Mouse (Mus musculus) monocyte, adult 5-6 weeks (primary cell): ENCODE results near the gene Sphk2. TPM values are rescaled to one million over a fixed set of nuclear protein-coding genes. Genes with fewer than 3 reads are reported as not detected.

Experiments used
- ATAC-seq: fragments of 153-309, 156-312 bp; replicated peaks from 2 replicates; pipeline ENCODE4 v1.8.0; 2017; ENCODE audit warnings: mild to moderate bottlenecking; ENCODE audit not compliant: low TSS enrichment, insufficient number of reproducible peaks, severe bottlenecking, poor library complexity, low FRiP score
- total RNA-seq: library from RNA; stranded (forward); fragments of 200-1000, 200-491, 200-594 nt; gene quantifications from 3 replicates; pipeline ENCODE4 v1.2.3, GENCODE M21; 2017

The Sphk2 gene
- total RNA-seq, 1 experiment from 2014 or later = 11.5 TPM

DNA sequence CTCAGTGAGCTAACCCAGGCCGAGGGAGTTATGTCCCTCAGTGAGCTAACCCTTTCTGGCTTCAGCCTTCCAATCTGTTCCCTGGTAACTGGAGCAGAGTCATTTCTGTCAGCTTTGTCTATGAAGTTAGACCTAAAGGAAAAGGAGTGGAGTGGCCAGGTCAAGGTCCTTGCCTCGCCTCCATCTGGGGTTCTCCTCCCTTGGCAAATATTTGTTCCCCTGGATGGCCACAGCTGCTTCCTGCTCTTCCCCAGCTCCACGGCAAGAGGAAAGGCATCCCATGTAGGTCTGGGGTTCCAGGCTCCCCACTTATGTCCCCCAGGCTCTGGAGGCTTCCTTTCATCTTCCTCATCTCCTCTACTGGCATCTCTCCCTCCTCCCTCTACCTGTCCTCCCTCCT lies 9.8 kb upstream of the Sphk2 start:
- no peak for ATAC-seq

GRCm38 (mm10) chr7:45726419-45726818 lies 8.6 kb upstream of the Sphk2 start:
- ATAC-seq = no peak

DNA sequence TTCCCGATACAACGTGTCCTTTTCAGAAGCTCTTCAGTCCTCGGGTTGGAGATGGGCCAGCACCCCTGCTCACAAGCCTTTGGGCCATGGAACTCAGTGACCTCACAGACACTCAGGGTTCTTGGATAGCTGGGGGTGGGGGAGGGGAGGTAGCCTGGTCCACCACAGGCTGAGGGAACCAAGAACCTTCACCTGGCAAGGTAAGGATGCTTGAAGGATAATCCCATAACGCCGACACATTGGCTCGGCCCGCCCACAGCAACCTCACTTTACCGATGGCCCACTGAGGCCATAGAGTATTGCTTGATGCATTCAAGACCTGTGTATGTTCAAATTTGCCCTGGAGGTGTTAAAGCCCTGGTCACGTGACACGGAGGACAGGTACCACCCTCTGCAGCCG lies 7.9 kb upstream of the Sphk2 start, which contains the start of gene Spaca4:
TSS of gene Spaca4 (minus strand) at position 101 of the 400 bp plus-strand sequence.
- no peak for ATAC-seq

- no peak for ATAC-seq
Observed at GRCm38 (mm10) chr7:45725151-45725550, 7.3 kb upstream of the Sphk2 start.

DNA sequence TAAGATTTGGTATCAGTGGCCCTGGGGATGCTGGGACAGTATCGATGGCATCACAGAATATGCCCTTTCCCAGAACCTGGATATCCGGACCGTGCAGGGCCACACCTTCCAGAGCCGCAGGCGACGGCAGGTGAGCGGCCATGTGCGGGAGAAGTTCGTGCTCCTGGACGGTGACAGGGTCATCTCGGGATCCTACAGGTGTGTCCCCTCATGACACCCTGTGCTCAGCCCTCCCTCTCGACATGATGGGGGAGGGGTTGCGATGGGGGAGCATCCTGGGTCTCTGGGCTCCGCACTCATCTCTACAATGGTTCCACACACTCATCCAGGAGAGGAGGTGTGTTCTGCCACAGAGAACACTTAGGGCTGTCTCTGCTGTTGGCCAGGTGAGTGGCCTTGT lies 6.0 kb upstream of the Sphk2 start:
- no peak for ATAC-seq

- no peak for ATAC-seq
Observed at GRCm38 (mm10) chr7:45723301-45723700, 5.5 kb upstream of the Sphk2 start.

- no peak for ATAC-seq
Observed at GRCm38 (mm10) chr7:45722348-45722713, 4.5 kb upstream of the Sphk2 start.

GRCm38 (mm10) chr7:45721642-45722347 lies 4.0 kb upstream of the Sphk2 start:
- ATAC-seq = no peak

DNA sequence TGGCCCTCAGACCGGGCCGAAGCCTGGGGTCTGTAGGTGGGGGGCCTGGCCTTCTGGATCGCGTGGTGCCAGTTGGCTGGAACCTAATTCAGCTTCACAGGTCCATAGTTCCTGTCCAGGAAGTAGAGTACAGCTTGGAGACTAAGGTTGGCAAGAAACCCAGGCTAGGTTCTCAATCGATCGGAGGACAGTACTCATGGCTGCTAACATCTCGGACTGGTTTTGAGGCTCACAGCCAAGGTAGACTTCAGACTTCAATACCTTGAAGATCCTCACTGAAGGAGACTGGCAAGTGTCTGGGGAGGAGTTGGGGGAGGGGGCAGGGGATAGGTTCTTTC lies 3.4 kb upstream of the Sphk2 start:
- ATAC-seq = no peak

DNA sequence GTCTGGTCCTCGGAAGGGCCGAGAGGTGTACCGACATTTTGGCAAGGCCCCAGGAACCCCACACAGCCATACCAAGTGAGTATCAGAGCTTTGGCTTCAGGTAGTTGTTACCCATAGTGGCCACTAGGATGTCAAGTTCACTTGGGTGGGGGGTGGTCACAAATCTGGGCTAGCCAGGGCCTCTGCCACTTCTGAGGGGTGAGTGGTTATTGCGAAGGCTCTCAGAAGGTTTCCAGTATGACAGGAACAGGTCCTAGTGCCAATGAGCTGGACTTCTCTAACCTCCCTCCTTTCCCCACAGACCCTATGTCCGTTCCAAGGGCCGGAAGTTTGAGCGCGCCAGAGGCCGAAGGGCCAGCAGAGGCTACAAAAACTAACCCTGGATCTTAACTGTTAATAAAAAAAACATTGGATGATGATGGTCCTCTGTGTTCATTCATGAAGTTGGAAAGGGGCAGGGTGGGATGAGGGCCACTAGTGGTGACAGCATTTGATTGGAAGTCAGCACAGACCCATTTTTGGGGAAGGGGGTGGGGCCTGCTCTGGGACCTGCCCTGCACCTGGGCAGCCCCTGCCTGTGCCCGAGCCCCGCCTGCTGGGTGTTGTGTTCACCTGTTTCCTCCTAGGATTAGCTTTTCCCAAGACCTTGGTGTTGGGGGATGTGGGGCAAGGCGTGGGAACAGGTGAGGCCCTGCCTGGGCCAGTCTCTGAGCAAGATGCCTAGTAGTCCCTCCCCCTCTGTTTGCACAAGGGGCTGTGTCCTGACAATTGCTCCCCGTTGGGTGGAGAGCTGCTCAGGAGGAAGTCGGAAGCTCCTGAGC lies 2.8 kb upstream of the Sphk2 start, which contains the start of gene Fam83e:
TSS of gene Fam83e (plus strand) at position 800 of the 821 bp plus-strand sequence.
- no peak for ATAC-seq

DNA sequence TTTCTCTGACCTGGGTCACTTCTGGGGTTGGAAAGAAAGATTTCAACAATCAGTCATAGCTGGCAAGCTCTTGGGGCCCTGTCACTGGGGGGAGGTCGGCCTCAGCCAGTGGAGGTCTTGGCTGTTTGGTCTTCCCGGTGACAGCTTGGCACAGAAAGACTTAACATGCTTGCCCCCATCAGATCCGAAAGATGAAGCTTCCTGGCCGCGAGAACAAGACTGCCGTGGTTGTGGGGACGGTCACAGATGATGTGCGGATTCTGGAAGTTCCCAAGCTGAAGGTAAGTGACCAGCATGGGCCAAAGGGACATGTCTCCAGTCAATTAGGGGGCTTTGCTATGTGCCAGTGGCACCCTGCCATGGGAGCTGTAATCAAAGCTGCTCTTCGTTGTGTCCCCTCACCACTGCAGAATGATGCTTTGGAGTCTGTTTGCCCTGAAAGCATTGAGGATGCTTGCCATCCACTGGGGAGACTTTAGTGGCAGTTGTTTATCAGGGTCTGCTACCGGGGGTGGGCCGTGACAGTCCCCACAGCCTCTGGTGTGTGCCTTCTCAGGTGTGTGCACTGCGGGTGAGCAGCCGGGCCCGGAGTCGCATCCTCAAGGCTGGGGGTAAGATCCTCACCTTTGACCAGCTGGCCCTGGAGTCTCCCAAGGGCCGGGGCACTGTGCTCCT lies 2.1 kb upstream of the Sphk2 start:
- no peak for ATAC-seq

DNA sequence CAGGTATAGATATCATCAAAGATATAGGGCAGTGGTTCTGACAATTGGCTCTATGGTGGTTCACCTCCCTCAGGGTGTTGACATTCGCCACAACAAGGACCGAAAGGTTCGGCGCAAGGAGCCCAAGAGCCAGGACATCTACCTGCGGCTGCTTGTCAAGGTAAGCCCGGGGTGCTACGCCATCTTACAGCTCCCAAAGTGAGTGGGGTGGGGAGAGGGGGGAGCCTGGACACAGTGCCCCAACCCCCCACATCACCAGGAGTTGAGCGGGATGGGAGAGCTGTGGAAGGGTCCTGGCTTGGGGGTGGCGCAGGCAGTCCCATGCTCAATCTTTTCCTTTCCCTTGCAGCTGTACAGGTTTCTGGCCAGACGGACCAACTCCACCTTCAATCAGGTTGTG lies 1.4 kb upstream of the Sphk2 start:
- no peak for ATAC-seq

- ATAC-seq = no peak
Observed at GRCm38 (mm10) chr7:45718331-45718730, 529 bp upstream of the Sphk2 start.

- ATAC-seq = no peak
Observed at GRCm38 (mm10) chr7:45716952-45717917, 567 bp downstream of the Sphk2 start.

DNA sequence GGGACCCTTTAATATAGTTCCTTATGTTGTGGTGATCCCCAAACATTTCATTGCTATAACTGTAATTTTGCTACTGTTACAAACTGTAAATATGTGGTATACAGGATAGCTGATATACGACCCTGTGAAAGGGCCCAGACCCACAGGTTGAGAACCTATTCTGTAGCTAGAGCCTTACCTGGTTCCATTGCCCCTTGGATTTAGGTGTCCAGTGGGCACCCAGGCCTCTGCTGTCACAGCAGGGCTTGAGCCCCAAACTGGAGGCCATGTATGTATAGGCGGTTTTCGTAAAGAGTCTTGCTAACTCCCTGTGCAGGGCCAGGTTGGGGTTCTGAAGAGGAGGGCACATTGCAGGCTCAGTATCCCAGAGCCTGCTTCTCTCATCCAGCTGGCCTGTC lies 1.3 kb downstream of the Sphk2 start:
- no peak for ATAC-seq

GRCm38 (mm10) chr7:45715741-45716459 lies 1.9 kb downstream of the Sphk2 start:
- peak; percentile 51 for ATAC-seq

- peak; percentile 66 for ATAC-seq
Observed at GRCm38 (mm10) chr7:45715090-45715708, 2.6 kb downstream of the Sphk2 start, which contains the start of gene Rpl18. Gene Rpl18, plus strand, starts transcription at chr7:45715457.
